Mouse (Mus musculus): Measurements from ENCODE around the gene Snrnp48.

Gene Snrnp48

GRCm38 (mm10) chr13:38204702-38205482 is at the start of gene Snrnp48:
Snrnp48 (plus strand) TSS chr13:38204938.
- DNase-seq (ENCODE audit: low spot score in 2 of 2): peak; percentile 86 to 92

- no peak for DNase-seq (ENCODE audit: low spot score in 2 of 2)
Measured at GRCm38 (mm10) chr13:38155523-38155922, 49.2 kb upstream of the Snrnp48 start.

- no peak for DNase-seq (ENCODE audit: low spot score in 2 of 2)
Measured at GRCm38 (mm10) chr13:38157635-38158034, 47.1 kb upstream of the Snrnp48 start.

- DNase-seq (ENCODE audit: low spot score in 2 of 2): no peak
Measured at GRCm38 (mm10) chr13:38162002-38162401, 42.7 kb upstream of the Snrnp48 start.

GRCm38 (mm10) chr13:38162668-38163067 is 42.1 kb upstream of the Snrnp48 start:
- DNase-seq (ENCODE audit: low spot score in 2 of 2): no peak

- no peak for DNase-seq (ENCODE audit: low spot score in 2 of 2)
Measured at GRCm38 (mm10) chr13:38164932-38165331, 39.8 kb upstream of the Snrnp48 start.

GRCm38 (mm10) chr13:38167056-38167455 is 37.7 kb upstream of the Snrnp48 start:
- DNase-seq (ENCODE audit: low spot score in 2 of 2): no peak

GRCm38 (mm10) chr13:38170707-38171144 is 34.0 kb upstream of the Snrnp48 start:
- no peak for DNase-seq (ENCODE audit: low spot score in 2 of 2)

- DNase-seq (ENCODE audit: low spot score in 2 of 2): no peak
Measured at GRCm38 (mm10) chr13:38193406-38193805, 11.3 kb upstream of the Snrnp48 start.

GRCm38 (mm10) chr13:38201413-38201812 is 3.3 kb upstream of the Snrnp48 start:
- peak in 1 of 2 experiments; percentile 32 for DNase-seq (ENCODE audit: low spot score in 2 of 2)

GRCm38 (mm10) chr13:38204171-38204570 is 567 bp upstream of the Snrnp48 start:
- no peak for DNase-seq (ENCODE audit: low spot score in 2 of 2)

- no peak for DNase-seq (ENCODE audit: low spot score in 2 of 2)
Measured at GRCm38 (mm10) chr13:38211122-38211521, 6.4 kb downstream of the Snrnp48 start.

- DNase-seq (ENCODE audit: low spot score in 2 of 2): peak in 1 of 2 experiments; percentile 19
Measured at GRCm38 (mm10) chr13:38218686-38219085, 13.9 kb downstream of the Snrnp48 start.

GRCm38 (mm10) chr13:38220331-38220730 is 15.6 kb downstream of the Snrnp48 start:
- no peak for DNase-seq (ENCODE audit: low spot score in 2 of 2)

- DNase-seq (ENCODE audit: low spot score in 2 of 2): peak in 1 of 2 experiments; percentile 40
Measured at GRCm38 (mm10) chr13:38230177-38230821, 25.6 kb downstream of the Snrnp48 start.

- no peak for DNase-seq (ENCODE audit: low spot score in 2 of 2)
Measured at GRCm38 (mm10) chr13:38232411-38232810, 27.7 kb downstream of the Snrnp48 start.

- DNase-seq (ENCODE audit: low spot score in 2 of 2): no peak
Measured at GRCm38 (mm10) chr13:38232856-38233625, 28.3 kb downstream of the Snrnp48 start.

GRCm38 (mm10) chr13:38234651-38235050 is 29.9 kb downstream of the Snrnp48 start:
- no peak for DNase-seq (ENCODE audit: low spot score in 2 of 2)

GRCm38 (mm10) chr13:38235370-38235769 is 30.6 kb downstream of the Snrnp48 start:
- no peak for DNase-seq (ENCODE audit: low spot score in 2 of 2)

- no peak for DNase-seq (ENCODE audit: low spot score in 2 of 2)
Measured at GRCm38 (mm10) chr13:38248151-38248550, 43.4 kb downstream of the Snrnp48 start.

GRCm38 (mm10) chr13:38251226-38251625 is 46.5 kb downstream of the Snrnp48 start:
- no peak for DNase-seq (ENCODE audit: low spot score in 2 of 2)

- no peak for DNase-seq (ENCODE audit: low spot score in 2 of 2)
Measured at GRCm38 (mm10) chr13:38253696-38254095, 49.0 kb downstream of the Snrnp48 start.

Data from spleen, postnatal 4 days (tissue).